ENCODE assay signal across 17 mouse cellular contexts in genomic region chr12:70082485-70082884, GRCm38 (mm10).
"Had no signal": no experiment of that assay in that cellular context is flagged by ENCODE, and none has a peak within 500 bp of the region (broad histone marks: within the 10 kb centered on the region; RNA-seq: fewer than 3 reads in every experiment).

No protein-coding gene starts in this region.

- H3K4me2 ChIP-seq: liver, embryonic 12.5 days; lung, embryonic 14.5 days; midbrain, embryonic 12.5 days; neural tube, embryonic 12.5 days had no signal

- H3K27ac ChIP-seq: liver, embryonic 12.5 days; liver, embryonic 14.5 days; midbrain, embryonic 10.5 days; midbrain, embryonic 12.5 days; neural tube, embryonic 12.5 days had no signal

- H3K4me1 ChIP-seq: liver, embryonic 12.5 days; midbrain, embryonic 12.5 days; neural tube, embryonic 12.5 days had no signal

- H3K36me3 ChIP-seq: midbrain, embryonic 12.5 days had no signal

- H3K9me3 ChIP-seq: liver, embryonic 12.5 days; midbrain, embryonic 10.5 days had no signal

- H3K9ac ChIP-seq: liver, embryonic 12.5 days; liver, embryonic 14.5 days; lung, embryonic 14.5 days; midbrain, embryonic 12.5 days; neural tube, embryonic 12.5 days had no signal

- ATAC-seq: liver, embryonic 12.5 days; midbrain, embryonic 16.5 days had no signal

- H3K4me3 ChIP-seq: liver, embryonic 12.5 days; midbrain, embryonic 10.5 days; midbrain, embryonic 12.5 days; neural tube, embryonic 12.5 days had no signal

- DNase-seq: lung, adult 18-20 months; midbrain, embryonic 14.5 days; retina, postnatal 1 day; right cerebral cortex, adult 18-20 months; right cerebral cortex, postnatal 25 days; right cerebral cortex, postnatal 4 days; spleen, adult 18-20 months; thymus, adult 2 months; thymus, postnatal 25 days; thymus, postnatal 4 days had no signal

- H3K27me3 ChIP-seq: liver, embryonic 12.5 days; midbrain, embryonic 12.5 days; neural tube, embryonic 12.5 days had no signal
